Mouse (Mus musculus) testis, adult 2 months (tissue): Measurements from ENCODE around the gene Prss58.

Experiments
- CTCF ChIP-seq: fragments of 200-500 bp; IDR thresholded peaks from 2 replicates; pipeline ENCODE4 v1.5.1; 2012; ENCODE audit warnings: low read depth, mild to moderate bottlenecking, inconsistent platforms, low read length, moderate library complexity; ENCODE audit not compliant: control insufficient read depth, insufficient read depth, insufficient replicate concordance
- POLR2A ChIP-seq: fragments of 200-500 bp; IDR thresholded peaks from 2 replicates; pipeline ENCODE4 v1.6.1; 2012; ENCODE audit warnings: low read depth, mild to moderate bottlenecking, inconsistent platforms, low read length, moderate library complexity; ENCODE audit not compliant: control insufficient read depth

- TF ChIP-seq CTCF: no peak
- TF ChIP-seq POLR2A: no peak
Observed at GRCm38 (mm10) chr6:40919954-40920353, 19.8 kb upstream of the Prss58 start.
